Mouse (Mus musculus) retina, embryonic 14.5 days (tissue): ENCODE measurements around the gene Ube2l3.
"Not testable (repeated sequence)": the region's sequence is repeated elsewhere in the genome, so short reads cannot be mapped to it uniquely, and the experiment has no call there.

Experiments used
- DNase-seq: peaks from one replicate; pipeline ENCODE4 v3.0.0-alpha.2; 2015; ENCODE audit warnings: low spot score

The Ube2l3 gene

GRCm38 (mm10) chr16:17202549-17202948 lies at the start of gene Ube2l3:
Ube2l3 (minus strand) TSS chr16:17202649.
- no peak for DNase-seq

GRCm38 (mm10) chr16:17251539-17251938 lies 49.1 kb upstream of the Ube2l3 start:
- no peak for DNase-seq

GRCm38 (mm10) chr16:17249135-17249534 lies 46.7 kb upstream of the Ube2l3 start:
- no peak for DNase-seq

- no peak for DNase-seq
These were observed 45.3 kb upstream of the Ube2l3 start for GRCm38 (mm10) chr16:17247727-17248126.

GRCm38 (mm10) chr16:17244996-17245395 lies 42.5 kb upstream of the Ube2l3 start:
- no peak for DNase-seq

GRCm38 (mm10) chr16:17243731-17244130 lies 41.3 kb upstream of the Ube2l3 start:
- no peak for DNase-seq

- DNase-seq = no peak
These were observed 37.0 kb upstream of the Ube2l3 start for GRCm38 (mm10) chr16:17239409-17239808.

GRCm38 (mm10) chr16:17237634-17238033 lies 35.2 kb upstream of the Ube2l3 start:
- DNase-seq = no peak

GRCm38 (mm10) chr16:17234916-17235665 lies 32.6 kb upstream of the Ube2l3 start:
- DNase-seq = no peak

GRCm38 (mm10) chr16:17234499-17234895 lies 32.0 kb upstream of the Ube2l3 start:
- peak; percentile 72 for DNase-seq

GRCm38 (mm10) chr16:17233702-17234498 lies 31.5 kb upstream of the Ube2l3 start:
- DNase-seq = peak; percentile 78

- peak; percentile 98 for DNase-seq
These were observed 30.6 kb upstream of the Ube2l3 start, which contains the start of gene Hic2 for GRCm38 (mm10) chr16:17232794-17233701. Hic2 (plus strand) TSS chr16:17233572.

GRCm38 (mm10) chr16:17231523-17231922 lies 29.1 kb upstream of the Ube2l3 start:
- not testable (repeated sequence) for DNase-seq

- no peak for DNase-seq
These were observed 24.0 kb upstream of the Ube2l3 start for GRCm38 (mm10) chr16:17226496-17226895.

GRCm38 (mm10) chr16:17225584-17225983 lies 23.1 kb upstream of the Ube2l3 start:
- DNase-seq = no peak

GRCm38 (mm10) chr16:17222197-17222596 lies 19.7 kb upstream of the Ube2l3 start:
- DNase-seq = peak; percentile 70

GRCm38 (mm10) chr16:17220127-17220733 lies 17.8 kb upstream of the Ube2l3 start:
- no peak for DNase-seq

- no peak for DNase-seq
These were observed 14.6 kb upstream of the Ube2l3 start for GRCm38 (mm10) chr16:17216934-17217633.

GRCm38 (mm10) chr16:17209981-17210838 lies 7.8 kb upstream of the Ube2l3 start:
- DNase-seq = peak; percentile 91

- no peak for DNase-seq
These were observed 7.0 kb upstream of the Ube2l3 start for GRCm38 (mm10) chr16:17209404-17209960.
